8 mouse cellular contexts compared by ENCODE assay signal in genomic region chr3:154652581-154653420, GRCm38 (mm10). TPM values are rescaled to one million over a fixed set of nuclear protein-coding genes. Genes with fewer than 3 reads are reported as not detected.
DNase-seq lines count a peak whose midpoint lies in the region; ATAC-seq and TF ChIP-seq lines count a peak whose summit lies in the region.

No protein-coding gene starts in this region.

- H3K4me1 ChIP-seq in heart, embryonic 11.5 days (ENCODE audit: control insufficient read depth, insufficient read depth, low read length) = no peaks in the 10 kb centered on the region
- H3K4me1 ChIP-seq in kidney, adult 2 months (ENCODE audit: control insufficient read depth, insufficient read depth, low read length) = no peaks in the 10 kb centered on the region
- 0 out of 2 replicates have a peak, but pooled peaks cover 3% of the 10 kb centered on the region for H3K4me1 ChIP-seq in limb, embryonic 12.5 days (replicated peaks)
- H3K4me1 ChIP-seq in midbrain, embryonic 15.5 days = peaks cover 36% of the 10 kb centered on the region

- peaks cover 23% of the 10 kb centered on the region for H3K27me3 ChIP-seq in heart, embryonic 11.5 days (ENCODE audit: control insufficient read depth, insufficient read depth, low read length)
- H3K27me3 ChIP-seq in kidney, adult 2 months (replicated peaks; ENCODE audit: control insufficient read depth, insufficient read depth, low read length) = no peaks in the 10 kb centered on the region
- H3K27me3 ChIP-seq in limb, embryonic 12.5 days = peaks cover 49% of the 10 kb centered on the region
- H3K27me3 ChIP-seq in midbrain, embryonic 15.5 days (replicated peaks) = 0 out of 2 replicates have a peak, but pooled peaks cover 2% of the 10 kb centered on the region

- no peak overlapping the region for H3K9ac ChIP-seq in heart, embryonic 11.5 days (ENCODE audit: low read depth, low read length)
- no peak overlapping the region for H3K9ac ChIP-seq in limb, embryonic 12.5 days (replicated peaks)
- no peak overlapping the region for H3K9ac ChIP-seq in midbrain, embryonic 15.5 days

- peak; percentile 65 for TF ChIP-seq CTCF in kidney, adult 2 months (conservative IDR thresholded peaks at IDR 0.05; ENCODE audit: insufficient read depth, insufficient read length, low read depth, low read length)

- no peak overlapping the region for H3K4me3 ChIP-seq in heart, embryonic 11.5 days (ENCODE audit: low read depth, low read length)
- no peak overlapping the region for H3K4me3 ChIP-seq in kidney, adult 2 months (ENCODE audit: insufficient read depth, low read depth, low read length)
- H3K4me3 ChIP-seq in limb, embryonic 12.5 days (replicated peaks) = no peak overlapping the region
- H3K4me3 ChIP-seq in midbrain, embryonic 15.5 days = no peak overlapping the region

- peak; percentile 27 to 74 for DNase-seq in heart, adult 18-20 months
- DNase-seq in cerebellum, adult 18-20 months = peak; percentile 62 to 74
- peak; percentile 71 for DNase-seq in forelimb bud, embryonic 11.5 days (ENCODE audit: low read depth, low spot score)
- peak; percentile 30 for DNase-seq in kidney, adult 2 months
- peak; percentile 61 for DNase-seq in thymus, postnatal 0 days (ENCODE audit: low spot score)

- no peak for ATAC-seq in heart, embryonic 11.5 days (replicated peaks; ENCODE audit: insufficient number of reproducible peaks, low FRiP score, low TSS enrichment)
- ATAC-seq in limb, embryonic 12.5 days (ENCODE audit: insufficient number of reproducible peaks, insufficient read depth, low FRiP score, low TSS enrichment, low read depth) = peak; percentile 64
- ATAC-seq in midbrain, embryonic 15.5 days (replicated peaks) = peak; percentile 82

- no peaks in the 10 kb centered on the region for H3K36me3 ChIP-seq in heart, embryonic 11.5 days (ENCODE audit: control insufficient read depth, insufficient read depth, low read length)
- no peaks in the 10 kb centered on the region for H3K36me3 ChIP-seq in kidney, adult 2 months (ENCODE audit: control insufficient read depth, insufficient read depth, low read length)
- H3K36me3 ChIP-seq in limb, embryonic 12.5 days = no peaks in the 10 kb centered on the region
- no peaks in the 10 kb centered on the region for H3K36me3 ChIP-seq in midbrain, embryonic 15.5 days (replicated peaks)

- H3K4me2 ChIP-seq in heart, embryonic 11.5 days = no peak overlapping the region
- H3K4me2 ChIP-seq in limb, embryonic 12.5 days = no peak overlapping the region
- H3K4me2 ChIP-seq in midbrain, embryonic 15.5 days = peak overlapping the region; percentile 26

- 43% methylated on average over 24 of the region's 24 CpGs for WGBS in heart, embryonic 11.5 days (ENCODE audit: insufficient replicate concordance)
- WGBS in kidney, adult 2 months = 42% methylated on average over 24 of the region's 24 CpGs
- 45% methylated on average over 24 of the region's 24 CpGs for WGBS in limb, embryonic 12.5 days
- 45% methylated on average over 24 of the region's 24 CpGs for WGBS in midbrain, embryonic 15.5 days

- no peaks in the 10 kb centered on the region for H3K9me3 ChIP-seq in heart, embryonic 11.5 days (replicated peaks; ENCODE audit: control insufficient read depth, low read length)
- no peaks in the 10 kb centered on the region for H3K9me3 ChIP-seq in limb, embryonic 12.5 days
- H3K9me3 ChIP-seq in midbrain, embryonic 15.5 days = no peaks in the 10 kb centered on the region

- no peak overlapping the region for H3K27ac ChIP-seq in heart, embryonic 11.5 days (ENCODE audit: low read depth, low read length)
- no peak overlapping the region for H3K27ac ChIP-seq in kidney, adult 2 months (ENCODE audit: insufficient read depth, low read depth, low read length)
- no peak overlapping the region for H3K27ac ChIP-seq in limb, embryonic 12.5 days
- peak overlapping the region; percentile 66 for H3K27ac ChIP-seq in midbrain, embryonic 15.5 days

- TF ChIP-seq POLR2A in kidney, adult 2 months (IDR thresholded peaks at IDR 0.05; ENCODE audit: low read depth, low read length) = no peak

RNA-seq across cellular contexts. Expression of gene Erich3, which starts 10.9 kb away (rescaled TPM):
- under 1 TPM; 0.07 to 0.39 TPM for total RNA-seq in heart, adult 18-20 months (2021)
- polyA plus RNA-seq in heart, embryonic 11.5 days (2014; fragmentation: Nextera tagmentation; extraction: Ambion mirVana) = 0.10 and 0.21 TPM in 2 replicates
- polyA plus RNA-seq in kidney, adult 2 months (2012; rRNA removed) = 0.19 TPM in 2 replicates
- polyA plus RNA-seq in limb, embryonic 12.5 days (2016; fragmentation: Nextera tagmentation; extraction: Ambion mirVana) = 0.15 TPM in 2 replicates
- 1.8 and 2.4 TPM in 2 replicates for polyA plus RNA-seq in midbrain, embryonic 15.5 days (2015; fragmentation: Nextera tagmentation; extraction: Ambion mirVana)
- polyA plus RNA-seq in thymus, postnatal 0 days (2015; fragmentation: Nextera tagmentation; extraction: Ambion mirVana) = 0.44 and 0.55 TPM in 2 replicates

RNA-seq across cellular contexts. Expression of gene Tyw3, which starts 55.9 kb away (rescaled TPM):
- 1 to 10 TPM; 3.5 to 3.7 TPM for total RNA-seq in heart, adult 18-20 months (2021)
- 14.0 and 17.9 TPM in 2 replicates for polyA plus RNA-seq in heart, embryonic 11.5 days (2014; fragmentation: Nextera tagmentation; extraction: Ambion mirVana)
- polyA plus RNA-seq in kidney, adult 2 months (2012; rRNA removed) = 12.0 and 12.5 TPM in 2 replicates
- polyA plus RNA-seq in limb, embryonic 12.5 days (2016; fragmentation: Nextera tagmentation; extraction: Ambion mirVana) = 16.0 and 22.4 TPM in 2 replicates
- 12.4 and 14.1 TPM in 2 replicates for polyA plus RNA-seq in midbrain, embryonic 15.5 days (2015; fragmentation: Nextera tagmentation; extraction: Ambion mirVana)
- 11.6 and 13.1 TPM in 2 replicates for polyA plus RNA-seq in thymus, postnatal 0 days (2015; fragmentation: Nextera tagmentation; extraction: Ambion mirVana)

RNA-seq across cellular contexts. Expression of gene Cryz, which starts 56.3 kb away (rescaled TPM):
- 10 to 100 TPM; 19.7 to 20.8 TPM for total RNA-seq in heart, adult 18-20 months (2021)
- 12.2 and 14.5 TPM in 2 replicates for polyA plus RNA-seq in heart, embryonic 11.5 days (2014; fragmentation: Nextera tagmentation; extraction: Ambion mirVana)
- polyA plus RNA-seq in kidney, adult 2 months (2012; rRNA removed) = 218 and 240 TPM in 2 replicates
- polyA plus RNA-seq in limb, embryonic 12.5 days (2016; fragmentation: Nextera tagmentation; extraction: Ambion mirVana) = 24.1 and 24.8 TPM in 2 replicates
- 9.2 and 10.0 TPM in 2 replicates for polyA plus RNA-seq in midbrain, embryonic 15.5 days (2015; fragmentation: Nextera tagmentation; extraction: Ambion mirVana)
- 4.2 and 4.5 TPM in 2 replicates for polyA plus RNA-seq in thymus, postnatal 0 days (2015; fragmentation: Nextera tagmentation; extraction: Ambion mirVana)
